Mouse (Mus musculus) megakaryocyte, embryonic 14.5 days (primary cell): ENCODE results near the gene Creg2.

Experiments
- FLI1 ChIP-seq: IDR thresholded peaks from 2 replicates; pipeline ENCODE4 v1.6.1; 2012; ENCODE audit warnings: low read length, inconsistent platforms, mixed read lengths
- GATA1 ChIP-seq: IDR thresholded peaks from 3 replicates; pipeline ENCODE4 v1.6.1; 2012; ENCODE audit warnings: mixed read lengths, low read length, inconsistent platforms, borderline replicate concordance

- TF ChIP-seq GATA1 (no peak), FLI1 (no peak)
Observed at GRCm38 (mm10) chr1:39670211-39670935, 19.1 kb upstream of the Creg2 start.
